In the genomic region with DNA sequence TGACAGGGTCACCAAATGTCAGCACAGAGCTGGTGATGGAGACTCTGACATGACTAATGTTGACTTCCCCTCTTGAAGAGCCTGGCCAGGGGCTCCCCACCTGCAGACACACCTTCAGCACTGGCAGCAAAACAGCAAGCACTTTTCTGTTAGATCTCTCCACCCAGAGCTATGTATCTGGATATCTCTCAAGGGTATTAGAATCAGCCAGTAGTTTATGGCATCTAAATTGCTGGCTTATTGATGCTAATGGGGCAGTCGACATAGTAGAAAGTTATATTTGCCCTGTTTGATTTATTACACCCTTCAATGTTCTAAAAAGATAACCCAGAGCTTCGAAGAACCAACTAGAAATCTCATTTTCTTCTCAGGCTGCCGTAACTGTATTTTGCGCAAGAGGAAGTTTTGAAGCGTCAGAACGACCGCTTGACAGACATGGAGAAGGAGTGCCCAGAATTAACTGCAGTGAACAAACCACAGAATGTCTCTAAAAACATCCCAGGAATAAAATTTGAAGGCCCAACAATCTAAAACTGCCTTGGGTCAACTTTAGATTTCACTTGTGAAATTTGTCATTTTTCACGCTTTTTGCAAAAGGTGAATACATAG, we compare ENCODE assay signal across 26 mouse cellular contexts.
DNase-seq lines count a peak whose midpoint lies in the region; ATAC-seq lines count a peak whose summit lies in the region.
"Had no signal": no experiment of that assay in that cellular context is flagged by ENCODE, and none has a peak within 500 bp of the region (broad histone marks: within the 10 kb centered on the region; RNA-seq: fewer than 3 reads in every experiment).

No protein-coding gene starts in this region.

- H3K27ac ChIP-seq in intestine, embryonic 15.5 days, result no peak overlapping the region
- H3K27ac ChIP-seq in forebrain, embryonic 13.5 days, result no peak overlapping the region
- H3K27ac ChIP-seq: forebrain, embryonic 10.5 days; hindbrain, embryonic 12.5 days; hindbrain, embryonic 15.5 days had no signal

- H3K9me3 ChIP-seq in intestine, embryonic 15.5 days, result no peaks in the 10 kb centered on the region
- H3K9me3 ChIP-seq in forebrain, embryonic 13.5 days (replicated peaks), result no peaks in the 10 kb centered on the region
- H3K9me3 ChIP-seq: forebrain, embryonic 10.5 days; G1E; hindbrain, embryonic 12.5 days; hindbrain, embryonic 15.5 days had no signal

- intact Hi-C loops in heart, postnatal 36 days (cut with DNase I), result no loop called here
- intact Hi-C loops in left cerebral cortex, postnatal 4 days (cut with DNase I), result no loop called here

- peak; percentile 13 for DNase-seq in heart, adult 11 months
- DNase-seq in heart, postnatal 36 days, result no peak
- no peak for DNase-seq in urinary bladder, postnatal 36 days (ENCODE audit: low spot score in 2 of 2)
- no peak for DNase-seq in left cerebral cortex, postnatal 4 days
- DNase-seq: adrenal gland, adult 2 months; adrenal gland, postnatal 14 days; B cell, adult 2 months; cerebellum, adult 11-12 months; cerebellum, adult 8-10 months; cerebellum, postnatal 10 days; cerebellum, postnatal 36 days; forebrain, postnatal 0 days; gastrocnemius, postnatal 25 days; heart, postnatal 4 days; kidney, adult 11 months had no signal

- H3K4me3 ChIP-seq in intestine, embryonic 15.5 days (replicated peaks), result no peak overlapping the region
- no peak overlapping the region for H3K4me3 ChIP-seq in forebrain, embryonic 13.5 days
- H3K4me3 ChIP-seq: forebrain, embryonic 10.5 days; hindbrain, embryonic 12.5 days; hindbrain, embryonic 15.5 days had no signal

- H3K4me1 ChIP-seq in intestine, embryonic 15.5 days (replicated peaks), result no peaks in the 10 kb centered on the region
- H3K4me1 ChIP-seq in forebrain, embryonic 13.5 days, result no peaks in the 10 kb centered on the region
- H3K4me1 ChIP-seq: hindbrain, embryonic 12.5 days; hindbrain, embryonic 15.5 days had no signal

- ATAC-seq in common myeloid progenitor, adult 5-6 weeks (replicated peaks; ENCODE audit: low read depth, poor library complexity, severe bottlenecking), result peak; percentile 73
- peak; percentile 87 for ATAC-seq in intestine, embryonic 15.5 days
- peak; percentile 55 for ATAC-seq in megakaryocyte progenitor cell, adult 5-6 weeks (replicated peaks; ENCODE audit: poor library complexity)
- no peak for ATAC-seq in forebrain, embryonic 13.5 days
- ATAC-seq: forebrain, embryonic 14.5 days; forebrain, postnatal 0 days had no signal

- H3K27me3 ChIP-seq in intestine, embryonic 15.5 days (replicated peaks), result no peaks in the 10 kb centered on the region
- no peaks in the 10 kb centered on the region for H3K27me3 ChIP-seq in forebrain, embryonic 13.5 days
- H3K27me3 ChIP-seq: CH12.LX; hindbrain, embryonic 12.5 days; hindbrain, embryonic 15.5 days had no signal

- no peak overlapping the region for H3K9ac ChIP-seq in intestine, embryonic 15.5 days
- no peak overlapping the region for H3K9ac ChIP-seq in forebrain, embryonic 13.5 days
- H3K9ac ChIP-seq: forebrain, postnatal 0 days; hindbrain, embryonic 12.5 days; hindbrain, embryonic 15.5 days had no signal

- no peaks in the 10 kb centered on the region for H3K36me3 ChIP-seq in intestine, embryonic 15.5 days
- H3K36me3 ChIP-seq in forebrain, embryonic 13.5 days (ENCODE audit: poor library complexity, severe bottlenecking), result no peaks in the 10 kb centered on the region
- H3K36me3 ChIP-seq: forebrain, embryonic 10.5 days; hindbrain, embryonic 12.5 days; hindbrain, embryonic 15.5 days had no signal

- WGBS in intestine, embryonic 15.5 days, result 68% methylated on average over 8 of the region's 8 CpGs
- WGBS in forebrain, embryonic 13.5 days, result 93% methylated on average over 8 of the region's 8 CpGs

- H3K4me2 ChIP-seq in intestine, embryonic 15.5 days (replicated peaks), result no peak overlapping the region
- no peak overlapping the region for H3K4me2 ChIP-seq in forebrain, embryonic 13.5 days
- H3K4me2 ChIP-seq: heart, embryonic 11.5 days; hindbrain, embryonic 12.5 days; hindbrain, embryonic 15.5 days had no signal
